Mouse (Mus musculus): Measurements from ENCODE around the gene Rad9a. TPM values are rescaled to one million over a fixed set of nuclear protein-coding genes. Genes with fewer than 3 reads are reported as not detected.

Rad9a gene
- polyA plus RNA-seq, 1 experiment: 33.3 TPM

- TF ChIP-seq MYOG (IDR thresholded peaks at IDR 0.05; ENCODE audit: control insufficient read depth, extremely low read depth, insufficient read length): no peak
- no peak for TF ChIP-seq MAX (IDR thresholded peaks at IDR 0.05)
- no peak for TF ChIP-seq USF1 (IDR thresholded peaks at IDR 0.05; ENCODE audit: low read depth)
- no peak for TF ChIP-seq CEBPB (IDR thresholded peaks at IDR 0.05; ENCODE audit: low read depth)
- no peak for TF ChIP-seq FOSL1 (IDR thresholded peaks at IDR 0.05; ENCODE audit: insufficient read depth, low read length, poor library complexity, severe bottlenecking)
- no peak for TF ChIP-seq CTCF (IDR thresholded peaks at IDR 0.05; ENCODE audit: control insufficient read depth, insufficient read depth, insufficient read length)
- no peak for TF ChIP-seq MYOD1 (IDR thresholded peaks at IDR 0.05; ENCODE audit: control insufficient read depth, insufficient read length, low read depth)
- Histone ChIP-seq H3K27me3 (ENCODE audit: control insufficient read depth, insufficient read depth, insufficient read length) (no peaks in the 10 kb centered on the region), H3ac (ENCODE audit: control insufficient read depth, insufficient read length, low read depth) (no peak overlapping the region), H3K36me3 (ENCODE audit: control insufficient read depth, insufficient read depth) (no peaks in the 10 kb centered on the region), H3K79me2 (ENCODE audit: control insufficient read depth, insufficient read depth) (peaks cover 3% of the 10 kb centered on the region), H3K4me3 (ENCODE audit: insufficient read depth, poor library complexity, severe bottlenecking) (no peak overlapping the region), H3K79me3 (ENCODE audit: low read depth) (peaks cover under 1% of the 10 kb centered on the region)
These were observed 14.2 kb downstream of the Rad9a start for GRCm38 (mm10) chr19:4187303-4187702.

- no peaks in the 10 kb centered on the region for H3K36me3 ChIP-seq (ENCODE audit: control insufficient read depth, insufficient read depth)
- H3K27me3 ChIP-seq (ENCODE audit: control insufficient read depth, insufficient read depth, insufficient read length): no peaks in the 10 kb centered on the region
- no peaks in the 10 kb centered on the region for H3K79me2 ChIP-seq (ENCODE audit: control insufficient read depth, insufficient read depth)
- H3K4me3 ChIP-seq (ENCODE audit: insufficient read depth, poor library complexity, severe bottlenecking): no peak overlapping the region
- TF ChIP-seq CEBPB (IDR thresholded peaks at IDR 0.05; ENCODE audit: low read depth): no peak
- no peak for TF ChIP-seq MYOG (IDR thresholded peaks at IDR 0.05; ENCODE audit: control insufficient read depth, extremely low read depth, insufficient read length)
- no peak for TF ChIP-seq CTCF (IDR thresholded peaks at IDR 0.05; ENCODE audit: control insufficient read depth, insufficient read depth, insufficient read length)
- no peak for TF ChIP-seq FOSL1 (IDR thresholded peaks at IDR 0.05; ENCODE audit: insufficient read depth, low read length, poor library complexity, severe bottlenecking)
- no peak for TF ChIP-seq MAX (IDR thresholded peaks at IDR 0.05)
- TF ChIP-seq USF1 (IDR thresholded peaks at IDR 0.05; ENCODE audit: low read depth): no peak
- TF ChIP-seq MYOD1 (IDR thresholded peaks at IDR 0.05; ENCODE audit: control insufficient read depth, insufficient read length, low read depth): no peak
- H3ac ChIP-seq (ENCODE audit: control insufficient read depth, insufficient read length, low read depth): no peak overlapping the region
- H3K79me3 ChIP-seq (ENCODE audit: low read depth): no peaks in the 10 kb centered on the region
These were observed 16.2 kb downstream of the Rad9a start for GRCm38 (mm10) chr19:4184976-4185975.

- H3K79me2 ChIP-seq (ENCODE audit: control insufficient read depth, insufficient read depth): no peaks in the 10 kb centered on the region
- no peaks in the 10 kb centered on the region for H3K36me3 ChIP-seq (ENCODE audit: control insufficient read depth, insufficient read depth)
- H3ac ChIP-seq (ENCODE audit: control insufficient read depth, insufficient read length, low read depth): no peak overlapping the region
- TF ChIP-seq CTCF (IDR thresholded peaks at IDR 0.05; ENCODE audit: control insufficient read depth, insufficient read depth, insufficient read length) (no peak), FOSL1 (IDR thresholded peaks at IDR 0.05; ENCODE audit: insufficient read depth, low read length, poor library complexity, severe bottlenecking) (no peak), CEBPB (IDR thresholded peaks at IDR 0.05; ENCODE audit: low read depth) (no peak), USF1 (IDR thresholded peaks at IDR 0.05; ENCODE audit: low read depth) (no peak), MYOG (IDR thresholded peaks at IDR 0.05; ENCODE audit: control insufficient read depth, extremely low read depth, insufficient read length) (no peak), MAX (IDR thresholded peaks at IDR 0.05) (no peak), MYOD1 (IDR thresholded peaks at IDR 0.05; ENCODE audit: control insufficient read depth, insufficient read length, low read depth) (no peak)
- H3K27me3 ChIP-seq (ENCODE audit: control insufficient read depth, insufficient read depth, insufficient read length): no peaks in the 10 kb centered on the region
- H3K4me3 ChIP-seq (ENCODE audit: insufficient read depth, poor library complexity, severe bottlenecking): no peak overlapping the region
- no peaks in the 10 kb centered on the region for H3K79me3 ChIP-seq (ENCODE audit: low read depth)
These were observed 17.8 kb downstream of the Rad9a start for GRCm38 (mm10) chr19:4183689-4184088.

- H3K79me3 ChIP-seq (ENCODE audit: low read depth): no peaks in the 10 kb centered on the region
- H3K27me3 ChIP-seq (ENCODE audit: control insufficient read depth, insufficient read depth, insufficient read length): no peaks in the 10 kb centered on the region
- H3K4me3 ChIP-seq (ENCODE audit: insufficient read depth, poor library complexity, severe bottlenecking): no peak overlapping the region
- no peak overlapping the region for H3ac ChIP-seq (ENCODE audit: control insufficient read depth, insufficient read length, low read depth)
- H3K79me2 ChIP-seq (ENCODE audit: control insufficient read depth, insufficient read depth): no peaks in the 10 kb centered on the region
- no peaks in the 10 kb centered on the region for H3K36me3 ChIP-seq (ENCODE audit: control insufficient read depth, insufficient read depth)
- TF ChIP-seq MYOD1 (IDR thresholded peaks at IDR 0.05; ENCODE audit: control insufficient read depth, insufficient read length, low read depth): no peak
- TF ChIP-seq MYOG (IDR thresholded peaks at IDR 0.05; ENCODE audit: control insufficient read depth, extremely low read depth, insufficient read length): no peak
- no peak for TF ChIP-seq MAX (IDR thresholded peaks at IDR 0.05)
- no peak for TF ChIP-seq FOSL1 (IDR thresholded peaks at IDR 0.05; ENCODE audit: insufficient read depth, low read length, poor library complexity, severe bottlenecking)
- TF ChIP-seq CEBPB (IDR thresholded peaks at IDR 0.05; ENCODE audit: low read depth): no peak
- TF ChIP-seq CTCF (IDR thresholded peaks at IDR 0.05; ENCODE audit: control insufficient read depth, insufficient read depth, insufficient read length): no peak
- no peak for TF ChIP-seq USF1 (IDR thresholded peaks at IDR 0.05; ENCODE audit: low read depth)
These were observed 19.6 kb downstream of the Rad9a start for GRCm38 (mm10) chr19:4181892-4182291.

- H3K27me3 ChIP-seq (ENCODE audit: control insufficient read depth, insufficient read depth, insufficient read length): no peaks in the 10 kb centered on the region
- no peaks in the 10 kb centered on the region for H3K79me3 ChIP-seq (ENCODE audit: low read depth)
- TF ChIP-seq MAX (IDR thresholded peaks at IDR 0.05) (no peak), CTCF (IDR thresholded peaks at IDR 0.05; ENCODE audit: control insufficient read depth, insufficient read depth, insufficient read length) (no peak), MYOD1 (IDR thresholded peaks at IDR 0.05; ENCODE audit: control insufficient read depth, insufficient read length, low read depth) (no peak), FOSL1 (IDR thresholded peaks at IDR 0.05; ENCODE audit: insufficient read depth, low read length, poor library complexity, severe bottlenecking) (no peak), MYOG (IDR thresholded peaks at IDR 0.05; ENCODE audit: control insufficient read depth, extremely low read depth, insufficient read length) (no peak), USF1 (IDR thresholded peaks at IDR 0.05; ENCODE audit: low read depth) (no peak)
- H3K4me3 ChIP-seq (ENCODE audit: insufficient read depth, poor library complexity, severe bottlenecking): no peak overlapping the region
- H3ac ChIP-seq (ENCODE audit: control insufficient read depth, insufficient read length, low read depth): no peak overlapping the region
- no peaks in the 10 kb centered on the region for H3K36me3 ChIP-seq (ENCODE audit: control insufficient read depth, insufficient read depth)
- no peaks in the 10 kb centered on the region for H3K79me2 ChIP-seq (ENCODE audit: control insufficient read depth, insufficient read depth)
These were observed 21.1 kb downstream of the Rad9a start for GRCm38 (mm10) chr19:4180411-4180810.

Measured in C2C12 (cell line).